Mouse (Mus musculus) embryo, embryonic 11 days (tissue): ENCODE measurements at regions not wholly inside any gene's neighbourhood (a gene's known extent, or its start where the extent isn't known, plus 50 kb on each side); places are given as distances from the start of the nearest gene placed in this dataset.

ENCODE experiments used
- DNase-seq: peaks from one replicate; pipeline ENCODE4 v3.0.0-alpha.2; 2015

- no peak for DNase-seq
Measured at GRCm38 (mm10) chr12:98043436-98043835, 215.8 kb downstream of the Galc start.

GRCm38 (mm10) chr12:98039677-98040076 is 219.6 kb downstream of the Galc start:
- no peak for DNase-seq

GRCm38 (mm10) chr12:98023655-98024054 is 235.6 kb downstream of the Galc start:
- DNase-seq, result no peak

GRCm38 (mm10) chr12:98014607-98015278 is 244.5 kb downstream of the Galc start:
- no peak for DNase-seq

- DNase-seq, result no peak
Measured at GRCm38 (mm10) chr12:98009175-98009574, 250.1 kb downstream of the Galc start.

GRCm38 (mm10) chr12:98005671-98006469 is 253.4 kb downstream of the Galc start:
- peak; percentile 9 for DNase-seq

- DNase-seq, result no peak
Measured at GRCm38 (mm10) chr12:98002217-98002616, 257.0 kb downstream of the Galc start.

- no peak for DNase-seq
Measured at GRCm38 (mm10) chr12:97994884-97995283, 264.4 kb downstream of the Galc start.

- DNase-seq, result no peak
Measured at GRCm38 (mm10) chr12:97993937-97994336, 265.3 kb downstream of the Galc start.

- DNase-seq, result no peak
Measured at GRCm38 (mm10) chr12:97983390-97983789, 275.9 kb downstream of the Galc start.

- DNase-seq, result no peak
Measured at GRCm38 (mm10) chr12:97978668-97979067, 280.6 kb downstream of the Galc start.

GRCm38 (mm10) chr12:97978178-97978651 is 281.0 kb downstream of the Galc start:
- no peak for DNase-seq

GRCm38 (mm10) chr12:97977633-97978032 is 281.6 kb downstream of the Galc start:
- no peak for DNase-seq

GRCm38 (mm10) chr12:97973909-97974510 is 285.2 kb downstream of the Galc start:
- peak; percentile 24 for DNase-seq

- DNase-seq, result no peak
Measured at GRCm38 (mm10) chr12:97957201-97957600, 302.1 kb downstream of the Galc start.

- no peak for DNase-seq
Measured at GRCm38 (mm10) chr12:97953336-97953735, 305.9 kb downstream of the Galc start.

GRCm38 (mm10) chr12:97952204-97952603 is 307.1 kb downstream of the Galc start:
- DNase-seq, result no peak

GRCm38 (mm10) chr12:97950072-97950471 is 309.2 kb downstream of the Galc start:
- DNase-seq, result no peak

- DNase-seq, result no peak
Measured at GRCm38 (mm10) chr12:97947421-97947820, 311.8 kb downstream of the Galc start.

- no peak for DNase-seq
Measured at GRCm38 (mm10) chr12:97938361-97938760, 320.9 kb downstream of the Galc start.

GRCm38 (mm10) chr12:97929877-97930276 is 329.4 kb downstream of the Galc start:
- DNase-seq, result no peak

- DNase-seq, result no peak
Measured at GRCm38 (mm10) chr12:97927036-97927435, 332.2 kb downstream of the Galc start.

- peak; percentile 7 for DNase-seq
Measured at GRCm38 (mm10) chr12:97921349-97922264, 337.7 kb downstream of the Galc start.
